In the genomic region with DNA sequence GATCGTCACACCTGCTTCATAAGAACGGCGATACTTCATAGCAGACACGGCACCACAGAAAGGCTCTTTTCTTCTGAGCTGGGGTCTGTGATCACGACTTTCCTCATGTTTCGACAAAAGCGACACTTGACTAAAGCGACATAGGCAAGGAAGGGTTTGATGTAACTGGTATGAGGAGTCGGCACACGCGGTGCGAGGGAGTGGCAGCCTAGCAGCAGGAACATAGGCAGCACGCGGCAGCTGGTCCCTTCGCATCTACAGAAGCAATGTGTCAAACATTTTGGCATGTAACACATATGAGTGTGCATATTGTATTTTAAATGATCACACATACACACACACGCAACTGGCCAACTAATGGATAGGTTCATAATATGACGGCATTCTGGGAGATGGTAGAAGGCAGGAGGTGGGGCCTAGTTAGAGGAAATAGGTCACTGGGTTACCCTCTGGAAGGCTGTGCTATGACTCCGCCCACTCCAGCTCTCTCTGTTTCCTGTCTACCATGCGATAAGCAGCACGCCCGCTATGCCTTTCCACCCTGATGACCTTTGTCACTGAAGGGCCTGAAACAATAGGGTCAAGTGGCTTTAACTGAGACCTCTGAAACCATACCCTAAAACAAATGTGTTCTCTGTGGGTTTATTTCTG, we compare ENCODE assay signal across 12 mouse cellular contexts.
DNase-seq lines count a peak whose midpoint lies in the region; ATAC-seq and TF ChIP-seq lines count a peak whose summit lies in the region.
"Had no signal": no experiment of that assay in that cellular context is flagged by ENCODE, and none has a peak within 500 bp of the region (broad histone marks: within the 10 kb centered on the region; RNA-seq: fewer than 3 reads in every experiment).

No protein-coding gene starts in this region.

- H3K9ac ChIP-seq in midbrain, embryonic 11.5 days (ENCODE audit: low read length), result no peak overlapping the region
- H3K9ac ChIP-seq: stomach, embryonic 15.5 days had no signal

- ATAC-seq in midbrain, embryonic 11.5 days (ENCODE audit: low FRiP score), result no peak

- no peaks in the 10 kb centered on the region; the same call in 1 of the 2 replicates for H3K4me1 ChIP-seq in testis, adult 2 months (ENCODE audit: control insufficient read depth, insufficient read depth, low read length)
- H3K4me1 ChIP-seq in megakaryocyte, embryonic 14.5 days, result peaks cover 45% of the 10 kb centered on the region
- no peaks in the 10 kb centered on the region for H3K4me1 ChIP-seq in midbrain, embryonic 11.5 days (ENCODE audit: control insufficient read depth, insufficient read depth, low read length)
- H3K4me1 ChIP-seq: stomach, embryonic 15.5 days had no signal

- no peak for TF ChIP-seq POLR2A in testis, adult 2 months (IDR thresholded peaks at IDR 0.05; ENCODE audit: control insufficient read depth, low read depth, low read length)

- H3K4me3 ChIP-seq in testis, adult 2 months (ENCODE audit: control insufficient read depth, low read depth, low read length), result peak overlapping the region; percentile 33
- peak overlapping the region; percentile 77 for H3K4me3 ChIP-seq in megakaryocyte, embryonic 14.5 days (replicated peaks)
- H3K4me3 ChIP-seq in midbrain, embryonic 11.5 days (ENCODE audit: low read depth, low read length), result no peak overlapping the region
- H3K4me3 ChIP-seq: heart, adult 2 months; stomach, embryonic 15.5 days had no signal

- WGBS in midbrain, embryonic 11.5 days, result 84% methylated on average over 21 of the region's 21 CpGs

- H3K4me2 ChIP-seq in midbrain, embryonic 11.5 days, result no peak overlapping the region
- H3K4me2 ChIP-seq: stomach, embryonic 15.5 days had no signal

- H3K27me3 ChIP-seq in testis, adult 2 months (ENCODE audit: control insufficient read depth, insufficient read depth, low read length), result no peaks in the 10 kb centered on the region
- H3K27me3 ChIP-seq in megakaryocyte, embryonic 14.5 days (replicated peaks), result peaks cover 2% of the 10 kb centered on the region
- no peaks in the 10 kb centered on the region for H3K27me3 ChIP-seq in midbrain, embryonic 11.5 days (ENCODE audit: control insufficient read depth, insufficient read depth, low read length)
- H3K27me3 ChIP-seq: stomach, embryonic 15.5 days had no signal

- H3K9me3 ChIP-seq in megakaryocyte, embryonic 14.5 days, result no peaks in the 10 kb centered on the region
- no peaks in the 10 kb centered on the region for H3K9me3 ChIP-seq in midbrain, embryonic 11.5 days (ENCODE audit: control insufficient read depth, low read length)
- H3K9me3 ChIP-seq: stomach, embryonic 15.5 days had no signal

- no peak overlapping the region for H3K27ac ChIP-seq in testis, adult 2 months (ENCODE audit: control insufficient read depth, insufficient read depth, low read depth, low read length)
- no peak overlapping the region for H3K27ac ChIP-seq in midbrain, embryonic 11.5 days (ENCODE audit: low read depth, low read length)
- H3K27ac ChIP-seq: heart, adult 2 months; stomach, embryonic 15.5 days had no signal

- DNase-seq in embryo, embryonic 10 days (ENCODE audit: low spot score), result peak; percentile 37
- DNase-seq in embryo, embryonic 9.5 days (ENCODE audit: extremely low spot score), result no peak
- no peak for DNase-seq in testis, postnatal 14 days (ENCODE audit: low spot score)
- DNase-seq in urinary bladder, adult 2 months (ENCODE audit: low spot score), result no peak
- DNase-seq in natural killer cell, adult 2 months (ENCODE audit: low spot score in 2 of 2), result no peak
- DNase-seq in midbrain, embryonic 11.5 days (ENCODE audit: low spot score, missing footprints), result no peak
- DNase-seq: cerebellum, adult 11 months; layer of hippocampus, postnatal 36 days had no signal

- TF ChIP-seq CTCF in testis, adult 2 months (IDR thresholded peaks at IDR 0.05; ENCODE audit: control insufficient read depth, insufficient read depth, insufficient replicate concordance, low read depth, low read length), result no peak

- no peaks in the 10 kb centered on the region for H3K36me3 ChIP-seq in testis, adult 2 months (ENCODE audit: control insufficient read depth, insufficient read depth, low read length)
- no peaks in the 10 kb centered on the region for H3K36me3 ChIP-seq in megakaryocyte, embryonic 14.5 days (replicated peaks; ENCODE audit: low read length)
- no peaks in the 10 kb centered on the region for H3K36me3 ChIP-seq in midbrain, embryonic 11.5 days (ENCODE audit: control insufficient read depth, insufficient read depth, low read length)
- H3K36me3 ChIP-seq: stomach, embryonic 15.5 days had no signal
